Mouse (Mus musculus) midbrain, embryonic 10.5 days (tissue): Measurements from ENCODE around the gene Noc2l. TPM values are rescaled to one million over a fixed set of nuclear protein-coding genes. Genes with fewer than 3 reads are reported as not detected.

Experiments used
- DNase-seq: peaks from one replicate; pipeline ENCODE4 v3.0.0-alpha.2; 2017; ENCODE audit warnings: low spot score
- H3K27ac ChIP-seq: fragments of 300-500 bp; sonication (generic); replicated peaks from 2 replicates; pipeline ENCODE4 v1.5.1; 2016; ENCODE audit warnings: mild to moderate bottlenecking
- H3K27me3 ChIP-seq: fragments of 300-500 bp; sonication (generic); 2 replicates; pipeline ENCODE4 v1.6.1; 2016; ENCODE audit warnings: low read depth, mild to moderate bottlenecking; ENCODE audit not compliant: poor library complexity, severe bottlenecking
- H3K36me3 ChIP-seq: fragments of 300-500 bp; sonication (generic); 2 replicates; pipeline ENCODE4 v1.6.1; 2016; ENCODE audit warnings: mild to moderate bottlenecking, moderate library complexity
- H3K4me1 ChIP-seq: fragments of 300-500 bp; sonication (generic); 2 replicates; pipeline ENCODE4 v1.6.1; 2016
- H3K4me3 ChIP-seq: fragments of 300-500 bp; sonication (generic); 2 replicates; pipeline ENCODE4 v1.5.1; 2016; ENCODE audit warnings: mild to moderate bottlenecking, moderate library complexity
- H3K9me3 ChIP-seq: fragments of 300-500 bp; sonication (generic); replicated peaks from 2 replicates; pipeline ENCODE4 v1.6.1; 2016; ENCODE audit warnings: mild to moderate bottlenecking
- WGBS: fragments of 180-500 bp; shearing (Covaris S2); methylation state at CpG from one replicate; pipeline ENCODE4 v1.1.7; 2016; 5-methylcytosine and 5-hydroxymethylcytosine counted together
- polyA plus RNA-seq: library from polyadenylated mRNA; unstranded; fragments of >200 nt; fragmentation: Nextera tagmentation; extraction: Ambion mirVana; gene quantifications from 2 replicates; pipeline ENCODE4 v1.2.1, GENCODE M21; 2016

Gene Noc2l
- polyA plus RNA-seq, result 96.8 and 109 TPM in 2 replicates

- Histone ChIP-seq H3K36me3 (peaks cover 67% of the 10 kb centered on the region), H3K27me3 (no peaks in the 10 kb centered on the region), H3K4me3 (peak within 1 kb of the TSS; percentile 94), H3K9me3 (no peaks in the 10 kb centered on the region), H3K4me1 (peaks cover 27% of the 10 kb centered on the region), H3K27ac (peak within 1 kb of the TSS; percentile 93)
- under 1% methylated on average over 90 of the region's 90 CpGs for WGBS
- DNase-seq, result peak; percentile 95
Measured at GRCm38 (mm10) chr4:156235808-156236533, at the start of gene Noc2l. Gene Noc2l, plus strand, starts transcription at chr4:156236010.

- Histone ChIP-seq H3K4me3 (peak overlapping the region; percentile 38), H3K4me1 (peaks cover 99% of the 10 kb centered on the region), H3K9me3 (no peaks in the 10 kb centered on the region), H3K27ac (peak overlapping the region; percentile 85), H3K36me3 (peaks cover 64% of the 10 kb centered on the region), H3K27me3 (no peaks in the 10 kb centered on the region)
- WGBS, result 45% methylated on average over 5 of the region's 5 CpGs
- DNase-seq, result no peak
Measured at GRCm38 (mm10) chr4:156188162-156188810, 47.5 kb upstream of the Noc2l start.

- 6% methylated on average over 6 of the region's 6 CpGs for WGBS
- H3K4me3 ChIP-seq, result peak overlapping the region; percentile 38
- H3K36me3 ChIP-seq, result peaks cover 66% of the 10 kb centered on the region
Measured at GRCm38 (mm10) chr4:156188811-156189323, 46.9 kb upstream of the Noc2l start.

GRCm38 (mm10) chr4:156192421-156193199 lies 43.2 kb upstream of the Noc2l start:
- Histone ChIP-seq H3K27ac (0 out of 2 replicates have a peak overlapping the region, but pooled peaks have one; percentile 2), H3K4me1 (peaks cover 97% of the 10 kb centered on the region), H3K4me3 (peak overlapping the region; percentile 22), H3K9me3 (no peaks in the 10 kb centered on the region), H3K27me3 (peaks cover 14% of the 10 kb centered on the region; the same call in 1 of the 2 replicates), H3K36me3 (peaks cover 62% of the 10 kb centered on the region)
- no peak for DNase-seq
- WGBS, result 53% methylated on average over 8 of the region's 8 CpGs

More at GRCm38 (mm10) chr4:156188811-156189323, 46.9 kb upstream of the Noc2l start:
- Histone ChIP-seq H3K4me1 (peaks cover 100% of the 10 kb centered on the region), H3K9me3 (no peaks in the 10 kb centered on the region), H3K27ac (peak overlapping the region; percentile 85), H3K27me3 (no peaks in the 10 kb centered on the region)
- DNase-seq, result peak; percentile 67

GRCm38 (mm10) chr4:156193200-156193590 lies 42.6 kb upstream of the Noc2l start:
- no peaks in the 10 kb centered on the region for H3K9me3 ChIP-seq
- H3K4me3 ChIP-seq, result 0 out of 2 replicates have a peak overlapping the region, but pooled peaks have one; percentile 4
- WGBS, result 31% methylated on average over 2 of the region's 2 CpGs
- no peak overlapping the region; the same call in 1 of the 2 replicates for H3K27ac ChIP-seq
- peaks cover 95% of the 10 kb centered on the region for H3K4me1 ChIP-seq
- peaks cover 56% of the 10 kb centered on the region for H3K36me3 ChIP-seq
- DNase-seq, result no peak
- peaks cover 14% of the 10 kb centered on the region; the same call in 1 of the 2 replicates for H3K27me3 ChIP-seq

GRCm38 (mm10) chr4:156193906-156194305 lies 41.9 kb upstream of the Noc2l start:
- DNase-seq, result no peak
- peaks cover 14% of the 10 kb centered on the region; the same call in 1 of the 2 replicates for H3K27me3 ChIP-seq
- peak overlapping the region; percentile 19; the same call in 1 of the 2 replicates for H3K27ac ChIP-seq
- peaks cover 95% of the 10 kb centered on the region for H3K4me1 ChIP-seq
- peak overlapping the region; percentile 94 for H3K4me3 ChIP-seq
- H3K36me3 ChIP-seq, result peaks cover 55% of the 10 kb centered on the region
- H3K9me3 ChIP-seq, result no peaks in the 10 kb centered on the region
- WGBS, result 66% methylated on average over 5 of the region's 5 CpGs

- Histone ChIP-seq H3K4me3 (peak overlapping the region; percentile 94), H3K27ac (peak overlapping the region; percentile 19; the same call in 1 of the 2 replicates), H3K9me3 (no peaks in the 10 kb centered on the region), H3K4me1 (peaks cover 92% of the 10 kb centered on the region), H3K36me3 (peaks cover 55% of the 10 kb centered on the region), H3K27me3 (peaks cover 14% of the 10 kb centered on the region; the same call in 1 of the 2 replicates)
- 14% methylated on average over 6 of the region's 6 CpGs for WGBS
- no peak for DNase-seq
Measured at GRCm38 (mm10) chr4:156194346-156194745, 41.5 kb upstream of the Noc2l start.

- H3K4me1 ChIP-seq, result peaks cover 73% of the 10 kb centered on the region
- H3K36me3 ChIP-seq, result peaks cover 43% of the 10 kb centered on the region
- H3K4me3 ChIP-seq, result peak overlapping the region; percentile 94
- H3K27me3 ChIP-seq, result peaks cover 19% of the 10 kb centered on the region; the same call in 1 of the 2 replicates
- WGBS, result 4% methylated on average over 35 of the region's 35 CpGs
- peak overlapping the region; percentile 95 for H3K27ac ChIP-seq
- no peaks in the 10 kb centered on the region for H3K9me3 ChIP-seq
- peak; percentile 48 for DNase-seq
Measured at GRCm38 (mm10) chr4:156195927-156196870, 39.6 kb upstream of the Noc2l start.

- Histone ChIP-seq H3K4me1 (peaks cover 66% of the 10 kb centered on the region), H3K9me3 (no peaks in the 10 kb centered on the region), H3K36me3 (peaks cover 32% of the 10 kb centered on the region), H3K27me3 (peaks cover 23% of the 10 kb centered on the region), H3K4me3 (peak within 1 kb of the TSS; percentile 94), H3K27ac (peak within 1 kb of the TSS; percentile 95)
- under 1% methylated on average over 40 of the region's 88 CpGs for WGBS
- DNase-seq, result no peak
Measured at GRCm38 (mm10) chr4:156197131-156197828, 38.5 kb upstream of the Noc2l start, which contains the start of gene Agrn. Gene Agrn, minus strand, starts transcription at chr4:156197488.

GRCm38 (mm10) chr4:156197829-156198205 lies 38.0 kb upstream of the Noc2l start:
- no peaks in the 10 kb centered on the region for H3K9me3 ChIP-seq
- H3K27me3 ChIP-seq, result peaks cover 29% of the 10 kb centered on the region
- peaks cover 27% of the 10 kb centered on the region for H3K36me3 ChIP-seq
- peaks cover 66% of the 10 kb centered on the region for H3K4me1 ChIP-seq
- H3K4me3 ChIP-seq, result peak overlapping the region; percentile 94
- WGBS, result under 1% methylated on average over 16 of the region's 26 CpGs
- peak; percentile 97 for DNase-seq
- peak overlapping the region; percentile 95 for H3K27ac ChIP-seq
